Mouse (Mus musculus) midbrain, embryonic 14.5 days (tissue): Measurements from ENCODE around the gene Il11ra1. TPM values are rescaled to one million over a fixed set of nuclear protein-coding genes. Genes with fewer than 3 reads are reported as not detected.
"Not testable (repeated sequence)": the region's sequence is repeated elsewhere in the genome, so short reads cannot be mapped to it uniquely, and the experiment has no call there.

Experiments used
- ATAC-seq: fragments of 200-750 bp; cut with Nextera tagmentation; 2 replicates; pipeline ENCODE4 v1.8.0; 2017; ENCODE audit warnings: moderate number of reproducible peaks, moderate library complexity; ENCODE audit not compliant: low FRiP score, low TSS enrichment
- DNase-seq: peaks from one replicate; pipeline ENCODE4 v3.0.0-alpha.2; 2015
- H3K27ac ChIP-seq: fragments of 300-500 bp; sonication (generic); replicated peaks from 2 replicates; pipeline ENCODE4 v1.5.1; 2014; ENCODE audit warnings: mild to moderate bottlenecking, low read depth, low read length, moderate library complexity
- H3K27me3 ChIP-seq: fragments of 300-500 bp; sonication (generic); 2 replicates; pipeline ENCODE4 v1.6.1; 2014; ENCODE audit warnings: low read length, control low read depth, mixed read lengths; ENCODE audit not compliant: control insufficient read depth, insufficient read depth
- H3K36me3 ChIP-seq: fragments of 300-500 bp; sonication (generic); 2 replicates; pipeline ENCODE4 v1.6.1; 2014; ENCODE audit warnings: low read length, control low read depth; ENCODE audit not compliant: control insufficient read depth, insufficient read depth
- H3K4me1 ChIP-seq: fragments of 300-500 bp; sonication (generic); 2 replicates; pipeline ENCODE4 v1.6.1; 2014; ENCODE audit warnings: mild to moderate bottlenecking, antibody characterized with exemption, low read length, control low read depth; ENCODE audit not compliant: control insufficient read depth, insufficient read depth
- H3K4me2 ChIP-seq: fragments of 300-500 bp; sonication (generic); 2 replicates; pipeline ENCODE4 v1.6.1; 2014; ENCODE audit warnings: mild to moderate bottlenecking, low read length, moderate library complexity
- H3K4me3 ChIP-seq: fragments of 300-500 bp; sonication (generic); replicated peaks from 2 replicates; pipeline ENCODE4 v1.5.1; 2014; ENCODE audit warnings: low read depth, low read length
- H3K9ac ChIP-seq: fragments of 300-500 bp; sonication (generic); replicated peaks from 2 replicates; pipeline ENCODE4 v1.6.1; 2014; ENCODE audit warnings: mild to moderate bottlenecking, low read length, moderate library complexity
- H3K9me3 ChIP-seq: fragments of 300-500 bp; sonication (generic); 2 replicates; pipeline ENCODE4 v1.6.1; 2016; ENCODE audit warnings: low read length, control low read depth, mixed read lengths; ENCODE audit not compliant: control insufficient read depth
- WGBS: fragments of 180-500 bp; shearing (Covaris S2); extraction: QIAGEN DNeasy Blood & Tissue Kit; methylation state at CpG from one replicate; pipeline ENCODE4 v1.1.7; 2014; 5-methylcytosine and 5-hydroxymethylcytosine counted together
- polyA plus RNA-seq: library from polyadenylated mRNA; unstranded; fragments of >200 nt; fragmentation: Nextera tagmentation; extraction: Ambion mirVana; gene quantifications from 2 replicates; pipeline ENCODE4 v1.2.1, GENCODE M21; 2014

Gene Il11ra1
- polyA plus RNA-seq, 1 experiment from 2014 or later = 32.1 TPM

DNA sequence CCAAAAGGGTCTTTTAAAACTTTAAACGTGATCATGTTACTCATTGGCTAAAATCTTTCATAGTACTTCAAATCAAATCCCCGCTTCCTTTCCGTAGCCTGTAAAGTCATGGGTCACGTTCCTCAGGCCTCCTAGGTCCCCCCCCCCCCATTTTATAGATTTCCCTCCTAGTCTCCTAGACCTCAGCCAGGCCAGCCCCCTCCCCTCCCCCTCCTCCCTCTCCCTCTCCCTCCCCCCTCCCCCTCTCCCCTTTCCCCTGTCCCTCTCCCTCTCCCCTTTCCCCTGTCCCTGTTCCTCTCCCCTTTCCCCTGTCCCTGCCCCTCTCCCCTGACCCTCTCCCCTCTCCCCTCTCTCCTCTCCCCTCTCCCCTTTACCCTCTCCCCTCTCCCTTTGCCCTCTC, 82.9 kb downstream of the Il11ra1 start:
- H3K9ac ChIP-seq, H3K9me3 ChIP-seq, DNase-seq, ATAC-seq, H3K27me3 ChIP-seq, H3K36me3 ChIP-seq, H3K4me2 ChIP-seq, H3K4me3 ChIP-seq, H3K27ac ChIP-seq, H3K4me1 ChIP-seq: not testable (repeated sequence)
- 17% methylated on average over 4 of the region's 4 CpGs for WGBS

DNA sequence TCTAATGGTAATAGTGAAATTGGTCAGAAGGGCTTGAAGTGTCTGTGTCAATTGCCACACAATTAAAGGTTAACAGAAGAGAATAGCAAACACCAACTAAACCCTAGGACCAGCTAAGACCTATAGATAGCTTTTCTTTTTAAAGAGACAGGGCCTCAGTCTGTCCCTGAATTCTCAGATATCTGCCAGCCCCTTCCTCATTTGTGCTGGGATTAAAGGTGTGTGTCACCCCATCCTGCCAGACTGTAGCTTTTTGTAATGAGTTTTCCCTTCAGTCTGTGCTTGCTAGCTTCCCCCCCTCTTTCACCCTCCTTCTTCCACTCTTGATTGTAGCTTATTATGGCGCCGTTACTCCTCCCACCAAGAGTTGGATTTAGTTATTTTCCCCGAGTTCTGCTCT, 83.4 kb downstream of the Il11ra1 start:
- not testable (repeated sequence) for H3K9me3 ChIP-seq, ATAC-seq, H3K4me2 ChIP-seq, H3K4me1 ChIP-seq, H3K27me3 ChIP-seq, H3K36me3 ChIP-seq, H3K4me3 ChIP-seq, H3K9ac ChIP-seq, DNase-seq, H3K27ac ChIP-seq
- WGBS = 19% methylated on average over 3 of the region's 3 CpGs

Other genes starting within 250 kb of the Il11ra1 start
- gene Kif24, start 235.1 kb upstream of the Il11ra1 start, polyA plus RNA-seq = 3.3 and 3.7 TPM in 2 replicates
- gene Nudt2, start 234.8 kb upstream of the Il11ra1 start, polyA plus RNA-seq = 68.4 and 79.9 TPM in 2 replicates
- 7.2 and 8.0 TPM in 2 replicates for gene AI464131, start 196.9 kb upstream of the Il11ra1 start, polyA plus RNA-seq
- 12.9 and 13.2 TPM in 2 replicates for gene 1110017D15Rik, start 182.7 kb upstream of the Il11ra1 start, polyA plus RNA-seq
- 19.9 and 22.3 TPM in 2 replicates for gene Fam219a, start 130.5 kb upstream of the Il11ra1 start, polyA plus RNA-seq
- 2.0 and 2.8 TPM in 2 replicates for gene Dnaic1, start 130.2 kb upstream of the Il11ra1 start, polyA plus RNA-seq
- 121 and 154 TPM in 2 replicates for gene Enho, start 59.7 kb upstream of the Il11ra1 start, polyA plus RNA-seq
- 23.9 and 46.8 TPM in 2 replicates for gene Cntfr, start 2.9 kb upstream of the Il11ra1 start, polyA plus RNA-seq
- 62.2 and 64.1 TPM in 2 replicates for gene Rpp25l, start 13.5 kb downstream of the Il11ra1 start, polyA plus RNA-seq
- 249 and 299 TPM in 2 replicates for gene Dctn3, start 23.2 kb downstream of the Il11ra1 start, polyA plus RNA-seq
- 0.47 and 0.70 TPM in 2 replicates for gene Arid3c, start 31.2 kb downstream of the Il11ra1 start, polyA plus RNA-seq
- gene Galt, start 55.2 kb downstream of the Il11ra1 start, polyA plus RNA-seq = 38.8 and 51.5 TPM in 2 replicates
- gene Sigmar1, start 56.2 kb downstream of the Il11ra1 start, polyA plus RNA-seq = 52.7 and 55.4 TPM in 2 replicates
- gene Ccl27a, start 74.3 kb downstream of the Il11ra1 start, polyA plus RNA-seq = 241 and 335 TPM in 2 replicates
- not detected in 2 replicates for gene Gm21541, start 203.6 kb downstream of the Il11ra1 start, polyA plus RNA-seq
- gene Gm20878, start 241.6 kb downstream of the Il11ra1 start, polyA plus RNA-seq = 7.1 and 9.2 TPM in 2 replicates